Mouse (Mus musculus) CH12.LX (cell line): Measurements from ENCODE around the gene Gmds.

ENCODE experiments used
- BHLHE40 ChIP-seq: IDR thresholded peaks from 2 replicates; pipeline ENCODE4 v1.6.1; 2011; ENCODE audit warnings: mild to moderate bottlenecking, low read depth, low read length, improper control_type of control experiment
- CHD1 ChIP-seq: IDR thresholded peaks from 2 replicates; pipeline ENCODE4 v1.6.1; 2012; ENCODE audit warnings: low read depth, low read length, improper control_type of control experiment, inconsistent platforms
- CTCF ChIP-seq, 2 experiments: IDR thresholded peaks in 1 of 2; conservative IDR thresholded peaks in 1 of 2; 2 replicates each; pipeline ENCODE4 v1.5.1; 2011 to 2012; ENCODE audit warnings: low read depth in 2 of 2, low read length in 2 of 2, improper control_type of control experiment in 1 of 2, inconsistent platforms in 1 of 2, mild to moderate bottlenecking in 1 of 2, moderate library complexity in 1 of 2
- ELF1 ChIP-seq: IDR thresholded peaks from 2 replicates; pipeline ENCODE4 v1.6.1; 2014; ENCODE audit warnings: low read depth, mild to moderate bottlenecking, inconsistent platforms, low read length, improper control_type of control experiment
- GABPA ChIP-seq: IDR thresholded peaks from 2 replicates; pipeline ENCODE4 v1.6.1; 2012; ENCODE audit warnings: low read depth, low read length, improper control_type of control experiment, inconsistent platforms; ENCODE audit not compliant: insufficient replicate concordance
- POLR2A ChIP-seq: IDR thresholded peaks from 2 replicates; pipeline ENCODE4 v1.6.1; 2011; ENCODE audit warnings: low read depth, mild to moderate bottlenecking, improper control_type of control experiment, low read length
- RAD21 ChIP-seq: IDR thresholded peaks from 2 replicates; pipeline ENCODE4 v1.6.1; 2011; ENCODE audit warnings: low read depth, mild to moderate bottlenecking, low read length, improper control_type of control experiment, moderate library complexity
- TBP ChIP-seq: conservative IDR thresholded peaks from 2 replicates; pipeline ENCODE4 v1.6.1; 2011; ENCODE audit warnings: low read depth, low read length, improper control_type of control experiment
- TCF12 ChIP-seq: IDR thresholded peaks from 2 replicates; pipeline ENCODE4 v1.6.1; 2014; ENCODE audit warnings: low read depth, mild to moderate bottlenecking, inconsistent platforms, low read length, improper control_type of control experiment
- ZMIZ1 ChIP-seq: IDR thresholded peaks from 2 replicates; pipeline ENCODE4 v1.6.1; 2012; ENCODE audit warnings: low read depth, mild to moderate bottlenecking, inconsistent platforms, low read length, improper control_type of control experiment

GRCm38 (mm10) chr13:32370135-32370534 lies 31.6 kb upstream of the Gmds start:
- TF ChIP-seq POLR2A (no peak), CTCF (conservative IDR thresholded peaks at IDR 0.05 in 1 of 2, IDR thresholded peaks at IDR 0.05 in 1 of 2; ENCODE audit: low read depth in 2 of 2, low read length in 2 of 2) (no peak), ELF1 (no peak), CHD1 (no peak), TBP (no peak), GABPA (no peak), TCF12 (no peak), BHLHE40 (no peak), RAD21 (no peak), ZMIZ1 (no peak)
